Mouse (Mus musculus) megakaryocyte progenitor cell, adult 5-6 weeks (primary cell): ENCODE results near the gene Agap1. TPM values are rescaled to one million over a fixed set of nuclear protein-coding genes. Genes with fewer than 3 reads are reported as not detected.

Source experiments
- ATAC-seq: replicated peaks from 2 replicates; pipeline ENCODE4 v1.8.0; 2016; ENCODE audit warnings: mild to moderate bottlenecking, moderate TSS enrichment, inconsistent platforms; ENCODE audit not compliant: poor library complexity
- total RNA-seq, 2 experiments: library from RNA; stranded (forward) in 1 of 2; stranded (reverse) in 1 of 2; fragments of 157-497, 149-512 nt in 1 of 2; fragments of 200-1000 nt in 1 of 2; gene quantifications; 2 replicates each; pipeline versions ENCODE4 v1.2.3 to v1.2.4; 2015 to 2017

The Agap1 gene
- total RNA-seq, 2 experiments from 2014 or later = 6.8 to 9.4 TPM

GRCm38 (mm10) chr1:89821822-89822221 is 367.2 kb downstream of the Agap1 start:
- no peak for ATAC-seq

GRCm38 (mm10) chr1:89822431-89822830 is 367.8 kb downstream of the Agap1 start:
- ATAC-seq = no peak

GRCm38 (mm10) chr1:89823036-89823435 is 368.4 kb downstream of the Agap1 start:
- ATAC-seq = no peak

- no peak for ATAC-seq
Observed at GRCm38 (mm10) chr1:89827051-89827450, 372.4 kb downstream of the Agap1 start.

- ATAC-seq = no peak
Observed at GRCm38 (mm10) chr1:89831095-89831494, 376.5 kb downstream of the Agap1 start.

- peak; percentile 75 for ATAC-seq
Observed at GRCm38 (mm10) chr1:89844064-89844463, 389.5 kb downstream of the Agap1 start.

- ATAC-seq = no peak
Observed at GRCm38 (mm10) chr1:89845487-89845886, 390.9 kb downstream of the Agap1 start.

- ATAC-seq = no peak
Observed at GRCm38 (mm10) chr1:89846148-89846547, 391.5 kb downstream of the Agap1 start.

GRCm38 (mm10) chr1:89848356-89849039 is 393.9 kb downstream of the Agap1 start:
- ATAC-seq = no peak

- no peak for ATAC-seq
Observed at GRCm38 (mm10) chr1:89849151-89849860, 394.7 kb downstream of the Agap1 start.

- no peak for ATAC-seq
Observed at GRCm38 (mm10) chr1:89849861-89850230, 395.2 kb downstream of the Agap1 start.

GRCm38 (mm10) chr1:89850681-89851414 is 396.2 kb downstream of the Agap1 start:
- ATAC-seq = no peak

GRCm38 (mm10) chr1:89859182-89859581 is 404.6 kb downstream of the Agap1 start:
- ATAC-seq = peak; percentile 55; the same call in 1 of the 2 replicates

- ATAC-seq = no peak
Observed at GRCm38 (mm10) chr1:89860017-89860730, 405.6 kb downstream of the Agap1 start.

- no peak for ATAC-seq
Observed at GRCm38 (mm10) chr1:89865787-89866186, 411.2 kb downstream of the Agap1 start.

- ATAC-seq = no peak
Observed at GRCm38 (mm10) chr1:89867847-89868246, 413.2 kb downstream of the Agap1 start.

- no peak for ATAC-seq
Observed at GRCm38 (mm10) chr1:89870134-89870905, 415.7 kb downstream of the Agap1 start.

GRCm38 (mm10) chr1:89870906-89871211 is 416.3 kb downstream of the Agap1 start:
- no peak for ATAC-seq

GRCm38 (mm10) chr1:89876346-89877072 is 421.9 kb downstream of the Agap1 start:
- ATAC-seq = peak; percentile 50; the same call in 1 of the 2 replicates

- no peak for ATAC-seq
Observed at GRCm38 (mm10) chr1:89878496-89878895, 423.9 kb downstream of the Agap1 start.
